Mouse (Mus musculus) liver, embryonic 14 days (tissue): ENCODE measurements around the gene Pax2. TPM values are rescaled to one million over a fixed set of nuclear protein-coding genes. Genes with fewer than 3 reads are reported as not detected.

ENCODE experiments used
- polyA plus RNA-seq: library from polyadenylated mRNA; depleted of rRNA; stranded (reverse); fragments of >200 nt; gene quantifications from 2 replicates; pipeline ENCODE4 v1.2.3, GENCODE M21; 2012; rRNA removed

The Pax2 gene
- polyA plus RNA-seq, result not detected in 2 replicates

DNA sequence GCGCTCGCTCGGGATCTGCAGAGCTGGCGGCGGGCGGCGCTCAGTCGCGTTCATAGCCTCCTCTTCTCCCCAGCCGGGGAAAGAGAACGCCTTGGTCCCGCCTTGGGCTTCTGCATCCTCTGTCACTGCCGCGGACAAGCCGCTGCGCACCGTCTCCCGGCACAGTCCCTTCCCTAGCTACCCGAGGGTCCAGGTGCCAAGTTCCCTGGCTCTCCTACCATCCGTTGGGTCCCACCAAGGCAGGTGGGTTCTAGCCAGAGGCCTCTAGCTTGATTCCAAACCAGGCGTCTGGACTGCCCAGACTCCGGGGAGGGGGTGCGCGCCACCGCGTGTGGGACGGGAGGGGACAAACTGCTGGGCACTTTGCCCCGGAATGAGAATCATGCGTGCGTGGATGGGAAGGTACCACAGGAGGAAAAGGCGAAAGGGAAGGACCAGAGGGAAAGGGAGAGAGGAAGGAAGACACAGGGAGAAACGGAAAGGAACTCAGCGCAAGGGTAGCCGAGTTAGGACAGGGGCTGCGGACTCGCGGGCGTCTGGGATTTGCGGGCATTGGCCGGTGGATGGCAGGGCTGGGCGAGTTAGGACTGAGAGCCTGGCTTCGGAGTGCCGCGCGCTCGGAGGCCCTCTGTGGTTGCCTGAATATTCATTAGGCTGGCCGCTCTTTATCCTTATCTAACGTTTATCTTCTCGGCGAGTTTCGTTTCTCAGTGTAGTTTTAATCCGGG lies at the start of gene Pax2:
TSS of gene Pax2 (plus strand) at position 353 of the 728 bp plus-strand sequence.

Other genes with a start within 250 kb of the Pax2 start
- 0.46 and 0.52 TPM in 2 replicates for gene Sec31b, start 210.2 kb upstream of the Pax2 start, polyA plus RNA-seq
- not detected in 2 replicates for gene Gm20538, start 203.2 kb upstream of the Pax2 start, polyA plus RNA-seq
- 203 and 207 TPM in 2 replicates for gene Ndufb8, start 200.6 kb upstream of the Pax2 start, polyA plus RNA-seq
- 6.6 and 7.4 TPM in 2 replicates for gene Hif1an, start 193.2 kb upstream of the Pax2 start, polyA plus RNA-seq
- gene Slf2, start 175.1 kb downstream of the Pax2 start, polyA plus RNA-seq, result 9.6 and 10.8 TPM in 2 replicates
- gene Sema4g, start 233.1 kb downstream of the Pax2 start, polyA plus RNA-seq, result 20.1 and 24.8 TPM in 2 replicates
- 7.4 and 7.7 TPM in 2 replicates for gene Twnk, start 249.6 kb downstream of the Pax2 start, polyA plus RNA-seq